Mouse (Mus musculus): ENCODE results near the gene Arhgdig.
"Not testable (repeated sequence)": the region's sequence is repeated elsewhere in the genome, so short reads cannot be mapped to it uniquely, and the experiment has no call there.

Gene Arhgdig

DNA sequence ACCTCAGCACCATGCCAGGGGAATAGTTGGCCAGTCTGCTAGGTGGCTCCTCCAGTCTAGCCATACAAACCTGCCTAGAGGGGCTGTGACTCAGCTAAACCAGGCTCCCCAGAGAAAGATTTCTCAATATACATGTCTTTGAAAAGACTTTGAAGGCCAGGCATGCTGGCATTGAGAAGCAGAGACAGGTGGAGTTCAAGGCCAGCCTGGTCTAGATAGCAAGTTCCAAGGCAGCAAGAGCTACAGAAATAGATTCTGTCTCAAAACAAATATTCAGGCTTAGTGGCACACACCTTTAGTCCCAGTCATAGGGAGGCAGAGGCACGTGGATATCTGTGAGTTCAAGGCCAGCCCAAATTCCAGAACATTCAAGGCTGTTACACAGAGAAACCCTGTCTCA lies 1.2 kb downstream of the Arhgdig start:
- in situ Hi-C loops (cut with MboI, MseI): no loop called here

DNA sequence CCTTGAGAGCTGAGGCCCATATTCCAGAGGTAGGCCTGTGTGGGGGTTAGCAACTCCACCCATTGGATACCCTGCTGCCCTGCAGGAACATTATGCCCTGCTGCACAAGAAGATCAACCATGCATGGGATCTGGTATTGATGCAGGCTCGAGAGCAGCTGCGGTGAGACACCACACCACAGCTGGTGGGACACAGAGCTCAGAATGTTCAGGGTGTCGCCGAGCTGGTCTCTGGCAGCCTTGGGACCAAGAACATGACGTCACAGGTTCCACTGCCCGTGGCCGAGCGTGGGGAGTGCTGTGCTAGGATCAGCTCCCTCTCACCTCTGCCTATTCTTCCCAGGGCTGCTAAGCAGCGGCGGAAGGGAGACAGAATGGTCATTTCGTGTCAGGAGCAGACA lies 2.8 kb downstream of the Arhgdig start:
- in situ Hi-C loops (cut with MboI, MseI): no loop called here

DNA sequence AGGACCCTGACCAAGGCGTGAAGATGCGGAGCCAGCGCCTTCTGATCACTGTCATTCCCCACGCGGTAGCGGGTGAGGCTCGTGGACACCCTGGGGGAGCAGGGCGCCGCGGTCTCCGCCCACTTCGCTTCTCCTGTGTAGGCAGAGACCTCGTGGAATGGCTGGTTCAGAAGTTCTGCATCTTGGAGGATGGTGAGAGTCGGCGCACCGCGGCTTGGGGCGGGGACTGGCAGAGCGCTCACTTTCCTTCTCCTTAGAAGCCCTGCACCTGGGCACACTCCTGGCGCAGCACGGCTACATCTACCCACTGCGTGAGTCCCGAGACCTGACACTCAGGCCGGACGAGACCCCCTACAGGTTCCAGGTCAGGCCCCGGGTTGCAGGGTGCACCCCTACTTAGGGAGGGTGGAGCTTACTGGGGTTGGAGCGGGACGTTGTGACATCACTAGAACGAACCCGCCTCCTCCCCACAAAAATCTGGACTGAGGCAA lies 4.2 kb downstream of the Arhgdig start:
- in situ Hi-C loops (cut with MboI, MseI): no loop called here

DNA sequence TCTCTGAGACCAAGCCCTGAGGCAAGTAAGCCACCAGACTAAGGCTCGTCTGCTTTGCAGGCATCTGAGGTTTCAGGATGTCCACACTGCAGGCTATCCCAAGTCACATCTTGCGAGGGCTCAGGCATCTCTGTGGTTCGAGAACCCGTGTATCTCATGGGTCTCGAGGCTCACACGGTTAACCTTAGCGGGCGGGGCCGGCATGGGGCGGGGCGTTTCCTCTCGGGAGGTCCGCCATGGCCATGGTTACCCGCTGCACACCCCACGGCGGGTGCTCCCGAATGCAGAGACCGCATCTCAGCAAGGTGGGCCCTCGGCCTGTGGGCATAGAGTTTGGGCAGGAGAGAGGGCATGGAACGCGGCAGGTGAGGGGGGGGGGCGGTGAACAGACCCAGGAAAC lies 4.8 kb downstream of the Arhgdig start, which contains the start of gene Rgs11:
TSS of gene Rgs11 (plus strand) at position 215 of the 400 bp plus-strand sequence.
- in situ Hi-C loops (cut with MboI, MseI): no loop called here

DNA sequence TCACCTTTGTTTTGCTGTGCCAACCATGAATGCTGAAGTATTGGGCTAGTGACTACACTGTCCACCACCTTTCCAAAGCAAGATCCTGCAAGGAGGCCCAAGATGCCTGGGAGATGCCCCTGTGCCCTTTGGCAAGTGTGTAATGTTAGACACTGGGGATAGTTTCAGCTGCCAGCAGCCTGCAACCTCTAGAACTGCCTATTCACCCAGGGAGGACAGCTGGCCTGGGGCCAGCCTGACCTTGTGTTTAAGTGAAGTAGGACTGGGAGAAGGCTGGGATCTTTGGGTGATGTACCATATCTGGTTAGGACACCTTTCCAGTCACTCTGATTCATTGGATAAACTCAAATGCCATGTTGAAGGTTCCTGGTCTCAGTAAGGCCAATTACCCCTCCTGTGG lies 5.6 kb downstream of the Arhgdig start:
- in situ Hi-C loops (cut with MboI, MseI): no loop called here

DNA sequence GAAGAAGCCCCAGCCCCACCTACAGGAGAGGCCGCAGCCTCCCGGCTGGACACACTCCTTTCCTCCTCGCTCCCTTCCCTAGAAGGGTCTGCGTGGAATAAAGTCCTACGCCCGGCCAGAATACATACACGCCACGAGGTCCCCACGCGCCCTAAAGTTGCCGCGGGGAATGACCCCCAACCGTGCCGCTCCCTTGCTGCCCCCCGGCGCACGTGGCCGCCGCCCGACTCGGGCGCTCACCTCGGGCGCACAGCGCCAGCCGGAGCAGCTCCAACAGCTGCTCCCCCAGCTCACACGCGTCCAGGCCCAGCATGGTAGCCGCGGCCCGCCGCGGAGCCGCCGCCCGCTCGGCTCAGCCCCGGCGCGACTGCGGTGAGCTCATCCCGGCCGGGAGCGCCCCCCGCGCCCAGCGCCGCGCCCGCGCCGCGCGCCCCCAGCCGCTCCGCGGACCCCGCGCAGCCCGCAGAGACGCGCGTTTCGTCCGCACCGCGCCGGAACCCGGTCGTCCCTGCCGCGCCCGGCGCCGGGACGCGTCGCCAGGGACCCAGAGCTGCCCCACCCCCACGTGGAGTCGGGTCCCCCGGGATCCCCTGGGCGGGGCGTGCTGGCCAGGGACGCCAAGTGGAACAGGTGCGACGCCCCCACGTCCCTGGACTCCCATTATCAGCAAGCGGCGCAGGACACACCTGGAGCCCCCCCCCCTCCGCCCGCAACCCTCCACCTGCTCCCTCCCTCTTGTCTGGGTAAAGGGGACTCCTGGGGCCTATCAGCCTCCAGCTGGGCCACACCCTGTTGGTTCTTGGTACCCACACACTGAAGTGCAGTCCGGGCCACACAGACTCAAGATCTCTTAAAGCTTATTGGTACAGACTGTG lies 6.5 kb downstream of the Arhgdig start:
- in situ Hi-C loops (cut with MboI, MseI): no loop called here

DNA sequence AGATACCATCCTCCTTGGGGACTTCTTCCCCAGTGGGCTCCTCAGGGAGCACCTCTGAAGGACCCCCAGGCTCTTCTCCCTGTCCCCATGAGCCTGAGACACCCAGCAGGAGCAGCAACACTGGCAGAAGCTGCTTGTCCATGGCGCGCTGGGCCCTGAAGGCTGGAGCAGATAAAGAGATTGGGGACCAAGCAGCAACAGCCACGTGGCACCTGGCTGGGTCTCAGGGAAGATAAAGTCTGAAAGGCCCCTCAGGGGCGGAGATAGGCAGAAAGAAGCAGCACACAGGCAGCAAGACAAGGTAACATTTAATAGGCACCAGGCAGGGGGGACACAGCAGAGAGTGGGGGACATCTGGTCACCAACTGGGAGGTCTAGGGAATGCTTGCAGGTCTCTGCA lies 8.7 kb downstream of the Arhgdig start, which contains the start of gene Pdia2:
TSS of gene Pdia2 (minus strand) at position 196 of the 400 bp plus-strand sequence.
- in situ Hi-C loops (cut with MboI, MseI): no loop called here

DNA sequence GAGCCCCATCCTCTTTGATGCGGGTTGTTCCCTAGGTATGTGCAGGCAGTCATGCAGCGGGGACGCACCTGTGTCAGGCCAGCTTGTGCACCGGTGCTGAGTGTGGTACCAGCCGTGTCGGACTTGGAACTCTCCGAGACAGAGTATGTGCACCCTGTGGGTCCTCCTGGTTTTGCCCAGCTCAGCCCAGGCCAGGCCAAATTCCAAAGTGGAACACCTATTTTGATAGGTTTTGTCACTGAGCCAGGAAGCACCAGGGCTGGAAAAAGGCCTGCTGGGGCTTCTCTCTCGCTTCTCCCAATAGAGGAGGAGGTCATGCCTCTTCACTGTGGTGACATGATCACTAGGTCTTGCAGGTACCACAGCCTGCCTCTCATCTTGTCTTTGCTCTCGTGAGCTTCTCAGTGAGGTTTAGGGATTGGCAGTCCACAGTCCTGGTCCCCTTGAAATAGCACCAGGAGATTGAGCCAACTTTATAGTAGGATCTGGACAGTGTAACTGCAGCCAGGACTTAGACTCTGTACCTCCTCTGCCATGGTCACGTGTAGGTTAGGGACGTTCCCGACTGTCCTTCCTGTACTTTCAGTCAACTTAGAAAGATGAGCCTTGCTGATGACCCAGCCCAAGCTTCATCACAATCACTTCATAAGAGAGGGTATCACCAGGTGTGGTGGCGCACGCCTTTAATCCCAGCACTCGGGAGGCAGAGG lies 14.9 kb downstream of the Arhgdig start:
- in situ Hi-C loops (cut with MboI, MseI): no loop called here

DNA sequence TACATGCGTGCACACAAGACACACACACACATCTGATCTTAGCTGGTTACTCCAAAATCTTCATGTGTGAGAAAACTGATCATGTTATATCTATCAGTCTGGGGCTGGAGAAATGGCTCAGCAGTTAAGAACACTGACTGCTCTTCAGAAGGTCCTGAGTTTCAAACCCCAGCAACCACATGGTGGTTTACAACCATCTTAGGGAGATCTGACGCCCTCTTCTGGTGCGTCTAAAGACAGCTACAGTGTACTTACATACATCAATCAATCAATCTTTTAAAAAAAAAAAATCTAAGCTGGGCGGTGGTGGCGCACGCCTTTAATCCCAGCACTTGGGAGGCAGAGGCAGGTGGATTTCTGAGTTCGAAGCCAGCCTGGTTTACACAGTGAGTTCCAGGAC lies 16.1 kb downstream of the Arhgdig start:
- in situ Hi-C loops (cut with MboI, MseI): not testable (repeated sequence)

DNA sequence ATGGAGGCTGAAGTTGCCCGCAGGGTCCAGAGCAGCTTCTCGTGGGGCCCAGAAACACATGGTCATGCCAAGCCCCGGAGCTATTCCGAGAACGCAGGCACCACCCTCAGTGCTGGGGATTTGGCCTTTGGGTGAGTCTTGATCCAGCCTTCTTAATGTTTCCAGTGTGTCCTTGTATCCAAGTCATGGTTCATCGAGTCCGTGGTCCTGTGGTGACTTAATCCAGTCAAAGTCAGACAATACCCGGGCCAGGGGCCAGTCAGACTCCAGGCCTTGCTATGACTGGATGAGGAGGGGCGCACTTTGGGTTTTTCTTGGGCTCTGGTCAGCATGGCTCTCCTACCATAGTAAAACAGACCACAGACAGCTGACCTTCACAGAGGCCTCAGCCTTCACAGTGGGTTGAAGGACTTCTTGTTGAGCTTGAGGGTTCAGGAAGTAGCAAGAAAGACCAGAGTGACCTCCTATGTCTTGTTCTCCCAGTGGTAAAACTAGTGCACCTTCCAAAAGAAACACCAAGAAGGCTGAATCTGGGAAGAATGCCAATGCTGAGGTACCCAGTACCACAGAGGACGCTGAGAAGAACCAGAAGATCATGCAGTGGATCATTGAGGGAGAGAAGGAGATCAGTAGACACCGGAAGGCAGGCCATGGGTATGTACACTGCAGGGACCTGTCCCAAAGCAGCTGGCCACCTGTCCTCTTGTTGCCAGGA lies 19.3 kb downstream of the Arhgdig start:
- in situ Hi-C loops (cut with MboI, MseI): no loop called here

DNA sequence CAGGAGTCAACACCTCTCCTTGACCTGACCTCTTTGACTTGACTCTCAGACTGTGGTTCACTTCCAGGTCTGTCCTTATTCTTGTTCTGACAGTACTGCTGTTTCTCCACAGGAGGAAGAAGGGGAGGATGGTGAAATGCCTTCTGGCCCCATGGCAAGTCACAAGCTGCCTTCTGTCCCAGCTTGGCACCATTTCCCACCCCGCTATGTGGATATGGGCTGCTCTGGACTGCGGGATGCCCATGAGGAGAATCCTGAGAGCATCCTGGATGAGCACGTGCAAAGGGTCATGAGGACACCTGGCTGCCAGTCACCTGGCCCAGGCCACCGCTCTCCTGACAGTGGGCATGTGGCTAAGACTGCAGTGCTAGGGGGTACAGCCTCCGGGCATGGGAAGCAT lies 20.0 kb downstream of the Arhgdig start:
- in situ Hi-C loops (cut with MboI, MseI): no loop called here

DNA sequence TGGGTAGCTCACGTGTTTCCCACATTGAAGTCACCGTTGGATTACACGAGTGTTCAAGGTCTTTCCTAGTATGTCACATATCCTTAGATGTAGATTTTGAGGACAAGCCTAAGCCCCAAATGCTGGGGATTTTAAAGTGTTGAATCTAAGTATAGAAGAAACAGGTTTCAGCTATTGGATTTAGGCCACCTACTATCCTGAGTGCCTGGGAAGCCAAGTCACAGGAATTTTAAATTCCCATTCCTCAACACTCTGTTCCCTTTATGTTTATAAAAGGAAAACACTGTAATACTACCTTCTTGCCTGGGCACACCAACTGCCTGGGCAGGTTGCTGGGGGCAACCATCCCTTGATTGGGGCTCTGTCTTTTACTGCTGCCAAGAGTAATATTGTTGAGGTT lies 26.4 kb downstream of the Arhgdig start:
- in situ Hi-C loops (cut with MboI, MseI): no loop called here

DNA sequence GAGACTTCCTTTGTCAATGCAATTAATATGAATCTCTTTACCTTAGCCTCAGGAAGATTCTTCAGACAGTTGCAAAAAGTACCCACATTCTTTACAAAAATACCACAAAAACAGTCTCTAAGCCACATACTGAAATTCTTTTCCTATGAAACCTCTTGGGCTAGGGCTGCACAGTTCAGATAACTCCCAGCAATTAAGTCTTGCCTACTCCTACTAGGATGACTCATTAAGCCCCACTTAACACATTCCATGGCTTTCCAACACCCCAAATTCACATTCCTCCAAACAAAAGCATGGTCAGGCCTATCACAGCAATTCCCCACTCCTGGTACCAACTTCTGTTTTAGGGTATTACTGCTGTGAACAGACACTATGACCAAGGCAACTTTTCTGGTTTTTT lies 29.0 kb downstream of the Arhgdig start:
- in situ Hi-C loops (cut with MboI, MseI): no loop called here

DNA sequence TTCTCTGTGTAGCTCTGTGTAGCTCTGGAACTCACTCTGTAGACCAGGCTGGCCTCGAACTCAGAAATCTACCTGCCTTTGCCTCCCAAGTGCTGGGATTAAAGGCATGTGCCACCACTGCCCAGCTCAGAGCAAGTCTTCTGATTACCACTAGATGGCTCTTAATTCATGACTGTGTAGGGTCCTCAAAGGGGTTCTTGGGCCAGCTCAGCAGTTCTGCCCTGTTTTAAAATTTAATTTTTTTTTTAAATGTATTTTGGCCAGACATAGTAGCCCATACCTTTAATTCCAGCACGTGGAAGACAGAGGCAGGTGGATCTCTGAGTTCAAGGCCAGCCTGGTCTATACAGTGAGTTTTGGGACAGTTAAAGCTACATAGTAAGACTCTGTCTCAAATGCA lies 32.3 kb downstream of the Arhgdig start:
- in situ Hi-C loops (cut with MboI, MseI): not testable (repeated sequence)

DNA sequence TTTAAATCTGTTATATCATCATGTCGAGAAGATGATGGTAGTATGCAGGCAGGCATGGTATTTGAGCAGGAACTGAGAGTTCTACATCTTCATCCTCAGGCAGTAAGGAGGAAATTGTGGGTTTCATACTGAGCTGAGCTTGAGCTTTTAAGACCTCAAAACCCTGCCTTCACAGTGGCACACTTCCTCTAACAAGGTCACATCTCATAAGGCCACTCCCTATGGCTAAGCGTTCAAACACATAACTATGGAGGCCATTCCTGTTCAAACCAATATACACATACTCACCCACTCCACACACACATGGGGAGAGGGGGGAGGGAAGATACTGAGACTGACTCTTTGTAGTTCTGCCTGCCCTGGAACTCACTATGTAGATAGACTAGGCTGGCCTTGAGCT lies 39.5 kb downstream of the Arhgdig start:
- in situ Hi-C loops (cut with MboI, MseI): no loop called here

DNA sequence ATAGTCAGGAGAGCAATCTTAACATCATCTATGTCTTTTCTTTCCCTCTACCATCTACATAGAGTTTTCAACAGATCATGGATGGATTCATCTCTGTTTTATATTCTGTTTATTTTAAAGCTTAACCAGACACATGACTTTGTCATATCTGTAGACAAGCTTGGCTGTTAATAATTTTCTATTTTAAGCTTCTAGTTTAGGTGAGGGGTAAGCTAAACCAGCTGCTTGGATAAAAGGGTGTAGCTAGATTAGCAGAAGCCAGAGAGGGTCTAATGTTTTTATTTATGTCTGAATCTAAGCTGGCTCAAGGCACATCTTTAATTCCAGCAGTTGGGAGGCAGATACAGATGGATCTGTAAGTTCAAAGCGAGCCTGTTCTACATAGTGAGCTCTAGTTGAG lies 44.9 kb downstream of the Arhgdig start:
- in situ Hi-C loops (cut with MboI, MseI): no loop called here

DNA sequence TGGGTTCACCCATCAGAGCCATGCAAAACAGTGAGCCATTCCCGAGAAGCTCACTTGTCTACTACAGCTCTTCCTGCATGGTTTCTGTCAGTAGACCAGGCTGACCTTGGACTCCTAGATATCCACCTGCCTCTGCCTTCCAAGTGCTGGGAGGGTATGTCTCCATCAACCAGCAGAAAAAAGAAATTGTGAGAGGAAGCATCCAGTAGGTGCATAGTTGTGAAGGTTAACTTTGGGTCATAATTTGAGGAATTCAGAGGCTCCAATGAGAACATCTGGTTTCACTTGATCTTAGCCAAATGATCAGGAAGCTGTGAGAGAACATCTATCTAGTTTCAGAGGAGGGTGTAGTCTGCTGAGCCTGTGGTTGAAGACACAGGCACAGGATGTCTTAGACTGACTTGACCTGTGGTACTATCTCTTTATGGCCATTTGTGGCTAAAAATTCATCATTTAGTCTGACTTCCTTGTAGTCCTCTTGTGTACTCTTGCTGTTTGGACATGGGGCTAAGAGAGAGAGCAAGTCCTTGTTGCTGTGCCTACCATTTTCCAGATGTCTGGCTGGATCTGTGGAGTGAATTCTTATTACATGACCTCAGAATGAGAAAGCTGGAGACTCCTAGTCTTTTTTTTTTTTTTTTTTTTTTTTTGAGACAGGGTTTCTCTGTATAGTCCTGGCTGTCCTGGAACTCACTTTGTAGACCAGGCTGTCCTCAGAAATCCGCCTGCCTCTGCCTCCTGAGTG lies 55.5 kb downstream of the Arhgdig start:
- in situ Hi-C loops (cut with MboI, MseI): no loop called here

Data from regulatory T cell (primary cell).